Mouse (Mus musculus): ENCODE measurements around the gene Ric1. TPM values are rescaled to one million over a fixed set of nuclear protein-coding genes. Genes with fewer than 3 reads are reported as not detected.
"Not testable (repeated sequence)": the region's sequence is repeated elsewhere in the genome, so short reads cannot be mapped to it uniquely, and the experiment has no call there.

The Ric1 gene
- polyA plus RNA-seq, 1 experiment from 2014 or later: 21.2 TPM

DNA sequence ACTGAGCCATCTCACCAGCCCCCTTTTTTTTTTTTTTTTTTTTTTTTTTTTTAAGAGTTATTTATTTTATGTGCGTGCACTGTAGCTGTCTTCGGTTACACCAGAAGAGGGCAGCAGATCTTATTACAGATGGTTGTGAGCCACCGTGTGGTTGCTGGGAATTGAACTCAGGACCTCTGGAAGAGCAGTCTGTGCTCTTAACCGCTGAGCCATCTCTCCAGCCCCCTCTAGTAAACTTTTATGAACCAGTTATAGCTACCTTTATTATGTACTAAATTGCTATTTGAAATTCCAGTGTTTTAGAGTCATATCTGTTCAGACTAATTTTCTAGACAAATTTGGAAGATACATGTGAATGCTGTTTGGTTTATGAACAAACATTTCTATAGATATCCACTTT, 3.5 kb downstream of the Ric1 start:
- WGBS (ENCODE audit: missing documents): no CpG with 5 or more reads among the region's 4 CpGs
- not testable (repeated sequence) for H3K27ac ChIP-seq; H3K36me3 ChIP-seq (ENCODE audit: inconsistent target); H3K4me3 ChIP-seq (ENCODE audit: inconsistent target)
- peaks cover 90% of the 10 kb centered on the region for H3K79me2 ChIP-seq (ENCODE audit: inconsistent target)

DNA sequence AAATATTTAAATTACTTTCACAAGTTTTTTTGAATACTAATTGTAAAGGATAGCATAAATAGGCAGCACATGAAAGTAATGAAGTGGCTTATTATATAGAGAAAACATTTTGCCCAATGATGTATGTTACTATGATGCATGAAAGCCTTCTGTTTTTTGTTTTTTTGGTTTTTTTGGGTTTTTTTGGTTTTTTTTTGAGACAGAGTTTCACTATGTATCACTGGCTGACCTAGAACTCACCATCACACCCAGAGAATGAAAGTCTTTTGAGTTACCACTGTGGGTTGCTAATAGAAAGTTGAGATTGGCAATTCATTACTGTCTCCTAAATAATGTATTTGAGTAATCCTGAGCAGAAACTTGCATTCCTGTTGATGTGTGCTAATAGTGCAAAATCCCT, 4.8 kb downstream of the Ric1 start:
- H3K36me3 ChIP-seq (ENCODE audit: inconsistent target): no peaks in the 10 kb centered on the region
- H3K79me2 ChIP-seq (ENCODE audit: inconsistent target): peaks cover 94% of the 10 kb centered on the region
- no peak overlapping the region for H3K27ac ChIP-seq
- no peak overlapping the region for H3K4me3 ChIP-seq (ENCODE audit: inconsistent target)

DNA sequence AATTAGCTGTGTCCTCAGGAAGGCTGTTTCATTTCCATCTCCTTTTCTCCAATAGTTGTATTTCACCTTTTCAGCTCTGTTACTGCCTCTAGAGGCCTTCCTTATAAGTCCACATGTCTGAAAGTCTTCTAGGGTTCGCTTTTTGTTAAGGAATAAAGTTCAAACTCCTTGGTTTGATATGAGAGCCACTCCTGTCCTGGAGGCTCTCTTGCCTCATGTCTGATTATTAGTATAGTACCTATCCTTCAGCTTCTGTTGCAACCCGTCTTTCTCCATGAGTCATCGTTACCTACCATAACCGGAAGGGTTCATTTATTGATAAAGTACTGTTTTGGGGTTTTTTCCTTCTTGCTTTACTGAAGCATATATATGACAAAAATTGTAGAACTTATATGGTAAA, 5.2 kb downstream of the Ric1 start:
- 98% methylated on average over 4 of the region's 4 CpGs for WGBS (ENCODE audit: missing documents)
- Histone ChIP-seq H3K27ac (no peak overlapping the region), H3K79me2 (ENCODE audit: inconsistent target) (peaks cover 99% of the 10 kb centered on the region), H3K36me3 (ENCODE audit: inconsistent target) (no peaks in the 10 kb centered on the region), H3K4me3 (ENCODE audit: inconsistent target) (no peak overlapping the region)

DNA sequence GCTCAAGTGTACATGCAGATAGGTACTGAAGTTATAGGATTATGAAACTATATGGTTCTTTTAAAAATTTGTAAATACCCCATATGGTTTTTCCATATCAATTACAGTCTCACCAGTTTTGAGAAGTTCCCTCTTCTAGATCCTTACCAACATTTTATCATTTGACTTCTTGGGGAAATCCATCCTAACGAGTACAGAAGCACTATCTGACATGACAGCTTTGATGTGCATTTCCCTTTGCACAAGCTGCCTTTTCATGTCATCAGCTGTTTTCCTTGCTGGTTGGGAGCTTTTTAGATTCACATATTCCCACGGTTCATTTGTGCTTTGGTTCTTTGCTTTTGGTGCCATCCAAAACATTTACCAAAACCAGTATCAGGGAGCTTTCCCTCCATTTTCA, 6.5 kb downstream of the Ric1 start:
- H3K4me3 ChIP-seq (ENCODE audit: inconsistent target): no peak overlapping the region
- H3K36me3 ChIP-seq (ENCODE audit: inconsistent target): no peaks in the 10 kb centered on the region
- no peak overlapping the region for H3K27ac ChIP-seq
- 85% methylated on average over 2 of the region's 2 CpGs for WGBS (ENCODE audit: missing documents)
- peaks cover 100% of the 10 kb centered on the region for H3K79me2 ChIP-seq (ENCODE audit: inconsistent target)

DNA sequence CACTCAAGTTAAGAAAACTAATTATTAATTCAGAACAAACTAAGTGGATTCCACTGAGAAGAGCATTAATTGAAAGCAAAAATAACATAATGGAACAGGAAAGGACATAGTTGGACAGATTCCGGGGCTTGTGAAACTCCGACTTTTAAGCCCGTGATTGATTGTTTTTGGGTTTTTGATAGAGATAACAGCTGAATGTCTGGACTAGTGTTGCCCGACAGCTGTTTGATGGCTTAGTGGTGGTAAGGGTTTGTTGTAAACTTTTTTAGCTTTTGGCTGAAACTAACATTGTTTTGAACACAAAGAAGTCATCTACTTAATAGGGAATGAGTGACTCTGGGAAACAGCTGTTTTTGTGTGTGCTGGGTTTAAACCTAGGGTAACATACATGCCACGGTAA, 11.9 kb downstream of the Ric1 start:
- H3K27ac ChIP-seq: no peak overlapping the region
- H3K79me2 ChIP-seq (ENCODE audit: inconsistent target): peaks cover 93% of the 10 kb centered on the region
- 98% methylated on average over 4 of the region's 5 CpGs for WGBS (ENCODE audit: missing documents)
- no peak overlapping the region for H3K4me3 ChIP-seq (ENCODE audit: inconsistent target)
- H3K36me3 ChIP-seq (ENCODE audit: inconsistent target): peaks cover 24% of the 10 kb centered on the region

DNA sequence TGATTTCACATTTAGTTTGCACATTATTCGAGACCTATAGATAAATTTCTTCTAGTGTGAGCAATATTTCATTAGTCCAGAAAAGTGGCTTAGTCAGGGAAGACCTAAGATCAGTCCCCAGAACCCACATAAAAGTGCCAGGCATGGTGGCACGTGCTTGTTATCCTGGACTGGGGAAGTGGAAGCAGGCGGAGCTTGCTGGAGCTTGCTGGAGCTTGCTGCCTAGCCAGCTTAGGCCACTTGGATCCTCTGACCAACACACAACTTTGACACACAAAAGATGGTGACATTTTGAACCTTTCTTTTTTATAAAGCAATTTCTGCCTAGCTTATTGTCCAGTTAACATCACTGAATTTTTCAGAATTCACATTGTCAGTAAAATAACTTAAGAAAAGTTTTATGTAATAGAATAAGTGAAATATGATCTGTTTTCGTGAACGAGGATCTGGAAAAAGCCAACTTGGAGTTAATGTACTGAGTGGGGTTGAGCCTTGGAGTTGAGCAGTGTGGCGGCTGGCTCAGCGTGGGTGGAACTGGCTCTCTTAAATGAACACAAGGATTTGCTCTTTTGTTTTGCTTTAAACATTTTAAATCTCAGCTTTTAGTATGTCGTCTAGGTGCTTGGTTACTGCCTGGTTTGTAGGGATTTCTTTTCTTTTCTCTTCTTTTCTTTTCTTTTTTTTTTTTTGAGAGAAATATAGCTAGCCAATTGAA, 20.3 kb downstream of the Ric1 start:
- 93% methylated on average over 8 of the region's 8 CpGs for WGBS (ENCODE audit: missing documents)
- H3K27ac ChIP-seq: no peak overlapping the region
- H3K36me3 ChIP-seq (ENCODE audit: inconsistent target): 0 out of 2 replicates have a peak, but pooled peaks cover 9% of the 10 kb centered on the region
- peaks cover 72% of the 10 kb centered on the region; the same call in 1 of the 2 replicates for H3K79me2 ChIP-seq (ENCODE audit: inconsistent target)
- no peak overlapping the region for H3K4me3 ChIP-seq (ENCODE audit: inconsistent target)

DNA sequence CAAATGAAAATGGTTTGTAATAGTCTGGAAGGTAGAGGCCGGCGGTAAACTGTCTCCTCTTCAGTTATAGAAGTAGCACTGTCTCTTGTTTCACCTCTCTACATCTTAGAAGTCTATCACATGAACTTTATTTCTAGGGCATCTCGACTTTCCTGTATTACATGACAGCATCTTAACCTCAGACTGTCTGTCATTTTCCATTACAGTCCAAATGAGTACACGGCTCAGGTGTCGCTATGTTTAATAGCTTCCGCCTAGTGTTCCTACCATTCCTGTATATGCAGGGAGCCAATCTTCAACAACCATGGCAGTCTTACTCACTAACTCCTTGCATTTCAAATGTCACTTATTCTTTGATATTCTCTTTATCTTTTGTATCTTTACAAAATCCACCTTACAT, 21.9 kb downstream of the Ric1 start:
- Histone ChIP-seq H3K36me3 (ENCODE audit: inconsistent target) (0 out of 2 replicates have a peak, but pooled peaks cover 9% of the 10 kb centered on the region), H3K27ac (no peak overlapping the region), H3K4me3 (ENCODE audit: inconsistent target) (no peak overlapping the region), H3K79me2 (ENCODE audit: inconsistent target) (peaks cover 72% of the 10 kb centered on the region; the same call in 1 of the 2 replicates)
- 96% methylated on average over 6 of the region's 6 CpGs for WGBS (ENCODE audit: missing documents)

DNA sequence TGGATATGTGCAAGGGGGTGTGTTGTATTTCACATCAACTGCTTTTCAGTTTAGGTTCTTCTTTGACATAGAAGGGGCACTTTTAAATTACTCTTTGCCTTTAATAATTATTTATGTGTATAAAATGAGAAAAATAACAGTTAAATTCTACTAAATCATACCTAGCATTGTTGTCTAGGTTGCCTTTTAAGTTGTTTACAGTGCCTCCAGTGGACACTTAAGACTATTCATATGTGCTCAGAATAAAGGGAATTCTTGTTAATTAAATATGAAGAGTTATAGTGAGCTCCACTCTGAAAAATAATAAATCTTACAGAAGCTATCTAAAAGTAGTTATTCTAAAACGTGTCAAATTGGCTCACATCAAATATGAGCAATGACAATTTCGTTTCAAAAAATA, 28.5 kb downstream of the Ric1 start:
- H3K27ac ChIP-seq: no peak overlapping the region
- H3K79me2 ChIP-seq (ENCODE audit: inconsistent target): peaks cover 100% of the 10 kb centered on the region; the same call in 1 of the 2 replicates
- WGBS (ENCODE audit: missing documents): 94% methylated on average over 2 of the region's 2 CpGs
- no peaks in the 10 kb centered on the region for H3K36me3 ChIP-seq (ENCODE audit: inconsistent target)
- no peak overlapping the region for H3K4me3 ChIP-seq (ENCODE audit: inconsistent target)

DNA sequence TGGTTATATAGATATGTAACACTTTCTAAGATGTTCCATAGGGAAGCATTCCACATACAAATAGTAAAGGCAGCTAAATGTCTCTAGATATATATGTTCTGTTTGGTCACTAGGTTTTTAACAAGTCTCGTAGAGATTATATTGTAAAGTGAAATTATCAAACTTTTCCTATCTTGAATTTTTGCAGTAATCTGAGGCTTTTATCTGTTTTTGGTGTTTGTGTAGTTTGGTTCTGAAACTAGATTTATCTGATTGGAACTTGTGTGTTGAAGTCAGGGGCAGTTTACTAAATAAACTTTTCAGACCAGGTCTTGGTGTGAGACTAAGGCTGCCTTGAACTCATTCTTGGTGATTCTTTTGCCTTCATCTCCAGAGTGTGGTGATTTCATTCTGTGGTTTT, 29.0 kb downstream of the Ric1 start:
- Histone ChIP-seq H3K27ac (no peak overlapping the region), H3K79me2 (ENCODE audit: inconsistent target) (peaks cover 98% of the 10 kb centered on the region; the same call in 1 of the 2 replicates), H3K4me3 (ENCODE audit: inconsistent target) (no peak overlapping the region), H3K36me3 (ENCODE audit: inconsistent target) (no peaks in the 10 kb centered on the region)
- WGBS (ENCODE audit: missing documents): no CpG with 5 or more reads among the region's 1 CpGs

DNA sequence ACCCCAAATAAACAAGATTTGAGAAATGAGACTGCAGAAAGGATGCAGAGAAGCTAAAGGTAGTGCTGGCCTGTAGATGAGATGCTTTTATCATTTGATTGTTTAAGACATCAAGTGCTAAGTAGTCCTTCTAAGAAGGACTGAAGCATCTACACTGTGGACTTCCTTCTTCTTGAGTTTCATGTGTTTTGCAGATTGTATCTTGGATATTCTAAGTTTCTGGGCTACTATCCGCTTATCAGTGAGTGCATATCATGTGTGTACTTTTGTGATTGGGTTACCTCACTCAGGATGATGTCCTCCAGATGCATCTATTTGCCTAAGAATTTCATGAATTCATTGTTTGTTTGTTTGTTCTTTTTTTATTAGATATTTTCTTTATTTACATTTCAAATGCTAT, 29.9 kb downstream of the Ric1 start:
- peaks cover 94% of the 10 kb centered on the region; the same call in 1 of the 2 replicates for H3K79me2 ChIP-seq (ENCODE audit: inconsistent target)
- not testable (repeated sequence) for H3K27ac ChIP-seq; H3K4me3 ChIP-seq (ENCODE audit: inconsistent target); H3K36me3 ChIP-seq (ENCODE audit: inconsistent target)
- WGBS (ENCODE audit: missing documents): 100% methylated on average over 1 of the region's 1 CpGs

DNA sequence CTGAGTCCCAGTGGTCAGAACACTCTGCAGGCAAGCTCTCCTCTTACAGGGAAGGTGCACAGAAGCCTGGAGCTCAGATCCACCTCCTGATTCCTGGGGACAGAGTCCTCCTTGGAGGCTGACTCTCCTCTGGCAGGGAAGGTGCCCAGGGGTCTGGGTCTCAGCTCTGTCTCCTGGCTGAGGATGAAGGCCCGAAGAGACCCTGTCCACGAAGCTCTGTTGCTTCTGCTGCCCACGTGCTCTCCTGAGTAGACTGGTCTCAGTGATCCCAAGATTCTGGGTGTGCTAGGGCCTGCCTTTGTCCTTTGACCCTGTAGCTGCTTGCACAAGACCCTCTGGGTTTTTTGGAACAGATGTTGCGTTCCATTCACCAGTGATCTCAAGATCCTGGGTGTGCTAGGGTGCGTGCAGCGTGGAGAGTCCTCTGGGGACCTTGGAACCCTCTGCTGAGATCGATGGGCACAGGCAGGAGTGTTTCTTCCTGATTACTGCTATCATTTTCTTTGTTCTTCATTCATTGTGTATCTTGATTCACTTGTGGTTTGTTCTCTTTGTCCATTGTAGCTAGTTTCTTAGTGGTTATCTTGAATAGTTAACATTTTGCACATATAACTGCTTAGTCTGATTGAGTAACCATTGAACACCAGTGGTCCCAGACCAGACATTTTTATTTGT, 35.2 kb downstream of the Ric1 start:
- WGBS (ENCODE audit: missing documents): 97% methylated on average over 7 of the region's 7 CpGs
- H3K36me3 ChIP-seq (ENCODE audit: inconsistent target): not testable (repeated sequence)

DNA sequence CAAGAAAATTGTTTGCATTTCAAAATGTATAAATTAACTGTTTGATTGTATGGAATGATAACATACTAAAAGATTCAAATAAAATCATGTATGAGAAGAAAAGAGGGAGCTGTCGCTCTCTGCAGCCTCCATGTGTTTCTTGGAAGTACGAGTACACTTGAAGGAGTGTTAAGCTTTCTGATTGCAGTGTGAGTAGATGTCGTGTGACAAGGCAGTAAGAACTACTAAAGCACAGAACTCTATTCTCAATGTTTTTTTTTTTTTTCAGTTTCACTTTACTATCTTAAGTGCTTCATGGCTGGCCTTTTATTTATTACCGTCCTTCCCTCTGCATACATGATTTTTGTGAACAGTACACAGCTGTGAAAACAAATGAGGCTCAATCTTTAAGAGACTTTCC, 40.1 kb downstream of the Ric1 start:
- Histone ChIP-seq H3K79me2 (ENCODE audit: inconsistent target) (peaks cover 32% of the 10 kb centered on the region; the same call in 1 of the 2 replicates), H3K27ac (no peak overlapping the region), H3K4me3 (ENCODE audit: inconsistent target) (no peak overlapping the region), H3K36me3 (ENCODE audit: inconsistent target) (peaks cover 8% of the 10 kb centered on the region)
- WGBS (ENCODE audit: missing documents): 92% methylated on average over 3 of the region's 4 CpGs

More for the DNA sequence above, 35.2 kb downstream of the Ric1 start:
- H3K27ac ChIP-seq; H3K4me3 ChIP-seq (ENCODE audit: inconsistent target): not testable (repeated sequence)
- H3K79me2 ChIP-seq (ENCODE audit: inconsistent target): peaks cover 65% of the 10 kb centered on the region; the same call in 1 of the 2 replicates

DNA sequence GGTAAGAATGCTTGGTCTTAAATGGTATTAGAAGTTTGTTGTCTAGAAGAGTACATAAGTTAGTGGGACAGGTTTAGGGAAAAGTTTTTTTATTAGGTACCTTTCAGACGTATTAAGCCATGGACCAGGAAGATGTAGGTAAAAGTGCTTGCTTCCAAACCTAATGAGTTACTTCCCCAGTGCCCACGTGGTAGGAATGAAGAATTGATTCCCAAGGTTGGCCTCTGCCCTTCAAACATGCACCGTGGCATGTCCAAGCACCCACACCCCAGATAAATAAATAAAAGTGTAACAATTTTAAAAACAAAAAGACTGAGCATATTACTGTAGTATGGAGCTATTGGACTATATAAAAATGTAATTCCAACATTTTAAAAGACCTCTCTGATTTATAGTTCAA, 40.5 kb downstream of the Ric1 start:
- WGBS (ENCODE audit: missing documents): 84% methylated on average over 3 of the region's 3 CpGs

DNA sequence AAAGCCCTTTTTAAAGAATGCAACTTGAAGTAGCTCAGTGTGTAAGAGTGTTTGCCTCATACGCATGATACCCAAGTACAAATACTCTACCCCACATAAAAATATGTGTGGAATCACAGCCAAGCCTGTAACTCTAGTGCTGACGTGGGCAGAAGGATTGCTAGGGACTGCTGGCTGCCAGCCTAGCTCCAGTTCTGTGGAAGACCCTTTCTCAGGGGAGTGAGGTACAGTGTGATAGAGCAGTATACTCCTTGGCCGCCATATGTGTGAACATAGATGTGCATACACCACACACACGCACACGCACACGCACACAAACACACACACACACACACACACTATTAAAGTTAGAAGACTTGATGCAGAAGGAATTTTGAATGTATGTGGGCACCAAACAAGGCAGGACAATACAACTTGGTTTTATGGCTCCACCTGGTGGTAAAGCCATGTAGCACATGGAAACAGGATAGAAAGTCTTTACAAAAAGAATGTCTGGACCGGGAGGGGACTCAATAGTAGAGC, 41.2 kb downstream of the Ric1 start:
- Histone ChIP-seq H3K79me2 (ENCODE audit: inconsistent target) (peaks cover 21% of the 10 kb centered on the region; the same call in 1 of the 2 replicates), H3K36me3 (ENCODE audit: inconsistent target) (peaks cover 17% of the 10 kb centered on the region), H3K4me3 (ENCODE audit: inconsistent target) (no peak overlapping the region), H3K27ac (no peak overlapping the region)
- WGBS (ENCODE audit: missing documents): 77% methylated on average over 7 of the region's 7 CpGs

More for the DNA sequence above, 40.5 kb downstream of the Ric1 start:
- Histone ChIP-seq H3K4me3 (ENCODE audit: inconsistent target) (no peak overlapping the region), H3K27ac (no peak overlapping the region), H3K79me2 (ENCODE audit: inconsistent target) (peaks cover 28% of the 10 kb centered on the region; the same call in 1 of the 2 replicates), H3K36me3 (ENCODE audit: inconsistent target) (peaks cover 12% of the 10 kb centered on the region)

DNA sequence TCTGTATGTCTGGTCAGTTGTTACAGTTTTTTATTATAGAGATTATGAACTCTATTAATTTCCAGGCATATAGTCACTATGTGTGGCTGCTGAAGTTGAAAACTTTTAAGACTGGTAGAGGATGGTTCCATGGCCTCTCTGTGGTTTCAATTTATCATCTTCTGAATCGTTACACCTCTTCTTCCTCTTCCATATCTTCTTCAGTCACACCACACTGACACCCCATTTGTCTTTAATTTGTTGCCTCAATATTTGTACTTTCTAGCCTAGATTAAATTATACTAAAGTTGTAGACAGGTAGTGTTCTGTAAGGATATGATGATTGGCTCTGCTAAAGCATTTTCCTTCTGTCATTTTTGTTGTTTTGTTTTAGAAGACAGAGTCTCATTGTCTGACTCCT, 44.4 kb downstream of the Ric1 start:
- no peak overlapping the region for H3K27ac ChIP-seq
- peaks cover 35% of the 10 kb centered on the region for H3K36me3 ChIP-seq (ENCODE audit: inconsistent target)
- 43% methylated on average over 1 of the region's 1 CpGs for WGBS (ENCODE audit: missing documents)
- H3K4me3 ChIP-seq (ENCODE audit: inconsistent target): no peak overlapping the region
- H3K79me2 ChIP-seq (ENCODE audit: inconsistent target): peaks cover 10% of the 10 kb centered on the region; the same call in 1 of the 2 replicates
